Mouse (Mus musculus) ovary, adult 18-20 months (tissue): ENCODE results near the gene Prkag1.
"Not testable (repeated sequence)": the region's sequence is repeated elsewhere in the genome, so short reads cannot be mapped to it uniquely, and the experiment has no call there.

Source experiments
- DNase-seq: peaks from one replicate; pipeline ENCODE4 v3.0.0; 2022; ENCODE audit warnings: low spot score, mixed read lengths

Prkag1 gene

GRCm38 (mm10) chr15:98823434-98823833 lies 7.9 kb downstream of the Prkag1 start:
- DNase-seq: no peak

- no peak for DNase-seq
Measured at GRCm38 (mm10) chr15:98822147-98822546, 9.2 kb downstream of the Prkag1 start.

GRCm38 (mm10) chr15:98821403-98821802 lies 9.9 kb downstream of the Prkag1 start:
- no peak for DNase-seq

- DNase-seq: no peak
Measured at GRCm38 (mm10) chr15:98820937-98821336, 10.4 kb downstream of the Prkag1 start.

GRCm38 (mm10) chr15:98818171-98818570 lies 13.2 kb downstream of the Prkag1 start:
- no peak for DNase-seq

- no peak for DNase-seq
Measured at GRCm38 (mm10) chr15:98812741-98813424, 18.4 kb downstream of the Prkag1 start.

GRCm38 (mm10) chr15:98810212-98810611 lies 21.1 kb downstream of the Prkag1 start:
- not testable (repeated sequence) for DNase-seq

GRCm38 (mm10) chr15:98809390-98809789 lies 21.9 kb downstream of the Prkag1 start, which contains the start of gene Ddn:
Gene Ddn, minus strand, starts transcription at chr15:98809490.
- no peak for DNase-seq

- DNase-seq: no peak
Measured at GRCm38 (mm10) chr15:98808651-98809134, 22.6 kb downstream of the Prkag1 start.

- DNase-seq: no peak
Measured at GRCm38 (mm10) chr15:98807895-98808650, 23.2 kb downstream of the Prkag1 start.

- DNase-seq: no peak
Measured at GRCm38 (mm10) chr15:98806809-98807770, 24.2 kb downstream of the Prkag1 start.

- no peak for DNase-seq
Measured at GRCm38 (mm10) chr15:98806071-98806808, 25.1 kb downstream of the Prkag1 start.

GRCm38 (mm10) chr15:98805324-98806040 lies 25.8 kb downstream of the Prkag1 start:
- DNase-seq: peak; percentile 29

GRCm38 (mm10) chr15:98804054-98804453 lies 27.3 kb downstream of the Prkag1 start:
- DNase-seq: peak; percentile 52

GRCm38 (mm10) chr15:98802926-98803325 lies 28.4 kb downstream of the Prkag1 start:
- DNase-seq: no peak

- DNase-seq: peak; percentile 33
Measured at GRCm38 (mm10) chr15:98799396-98799795, 31.9 kb downstream of the Prkag1 start.

GRCm38 (mm10) chr15:98798903-98799302 lies 32.4 kb downstream of the Prkag1 start:
- DNase-seq: no peak

- no peak for DNase-seq
Measured at GRCm38 (mm10) chr15:98797835-98798492, 33.4 kb downstream of the Prkag1 start.

GRCm38 (mm10) chr15:98796803-98797595 lies 34.3 kb downstream of the Prkag1 start:
- no peak for DNase-seq
